Mouse (Mus musculus): ENCODE measurements around the gene Rasgrf1. TPM values are rescaled to one million over a fixed set of nuclear protein-coding genes. Genes with fewer than 3 reads are reported as not detected.

Gene Rasgrf1
- total and polyA plus RNA-seq, 3 experiments: not detected

DNA sequence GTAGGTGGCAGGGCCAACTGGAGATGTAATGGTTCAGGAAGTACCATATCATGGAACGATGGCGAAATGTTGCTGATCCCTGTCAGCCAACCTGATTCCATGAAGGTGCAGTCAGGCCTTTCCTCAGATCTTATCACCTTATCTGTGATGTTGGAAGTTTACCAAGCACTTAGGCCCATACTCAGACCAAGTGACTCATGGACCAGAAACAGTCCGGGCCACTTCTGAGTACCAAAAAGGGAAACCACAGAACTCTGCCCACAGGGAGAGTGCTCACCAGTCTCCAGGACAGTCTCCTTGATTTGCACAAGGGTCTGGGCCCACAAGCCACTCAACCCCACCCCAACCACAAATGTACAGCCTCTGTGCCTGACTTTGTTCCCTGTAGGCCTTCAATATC, 126.1 kb downstream of the Rasgrf1 start:
- Histone ChIP-seq H3K4me3 (ENCODE audit: control insufficient read depth in 1 of 2, insufficient read depth in 1 of 2, low read depth in 2 of 2, low read length in 2 of 2) (no peak overlapping the region), H3K27me3 (ENCODE audit: control insufficient read depth in 1 of 2, insufficient read depth in 2 of 2, low read length in 2 of 2) (no peaks in the 10 kb centered on the region; a peak in 1 of 4 replicates), H3K79me2 (ENCODE audit: control insufficient read depth, insufficient read depth, low read length, poor library complexity) (no peaks in the 10 kb centered on the region), H3K36me3 (ENCODE audit: control insufficient read depth in 1 of 2, insufficient read depth in 2 of 2, low read length in 2 of 2) (no peaks in the 10 kb centered on the region), H3K9me3 (replicated peaks; ENCODE audit: insufficient read depth, low read length) (no peaks in the 10 kb centered on the region), H3K9ac (ENCODE audit: control insufficient read depth, low read depth, low read length, poor library complexity, severe bottlenecking) (no peak overlapping the region), H3K4me1 (ENCODE audit: control insufficient read depth in 1 of 2, insufficient read depth in 2 of 2, low read length in 2 of 2) (no peaks in the 10 kb centered on the region), H3K27ac (ENCODE audit: control insufficient read depth, low read depth, low read length) (no peak overlapping the region)
- no peak for DNase-seq (ENCODE audit: low read depth, low spot score)
- TF ChIP-seq E2F4 (IDR thresholded peaks at IDR 0.05; ENCODE audit: borderline replicate concordance, low read depth, low read length) (no peak), GABPA (IDR thresholded peaks at IDR 0.05; ENCODE audit: low read depth, low read length) (no peak), MAX (IDR thresholded peaks at IDR 0.05; ENCODE audit: low read length) (no peak), JUND (IDR thresholded peaks at IDR 0.05; ENCODE audit: low read depth, low read length) (no peak), SIN3A (IDR thresholded peaks at IDR 0.05; ENCODE audit: low read length) (no peak), BHLHE40 (IDR thresholded peaks at IDR 0.05; ENCODE audit: borderline replicate concordance, low read depth, low read length) (no peak), NRF1 (IDR thresholded peaks at IDR 0.05; ENCODE audit: insufficient read depth, low read depth, low read length, poor library complexity, severe bottlenecking) (no peak), UBTF (IDR thresholded peaks at IDR 0.05; ENCODE audit: borderline replicate concordance, insufficient read depth, low read depth, low read length) (no peak), ETS1 (IDR thresholded peaks at IDR 0.05; ENCODE audit: low read depth, low read length) (no peak), CHD2 (IDR thresholded peaks at IDR 0.05; ENCODE audit: low read length) (no peak), MYB (IDR thresholded peaks at IDR 0.05; ENCODE audit: low read depth, low read length) (no peak), KAT2A (conservative IDR thresholded peaks at IDR 0.05; ENCODE audit: low read depth, low read length) (no peak), ZMIZ1 (IDR thresholded peaks at IDR 0.05; ENCODE audit: low read depth, low read length) (no peak), USF2 (IDR thresholded peaks at IDR 0.05; ENCODE audit: borderline replicate concordance in 1 of 2, insufficient read depth in 1 of 2, low read depth in 1 of 2, low read length in 2 of 2) (no peak), MXI1 (IDR thresholded peaks at IDR 0.05; ENCODE audit: low read depth, low read length) (no peak), ZKSCAN1 (IDR thresholded peaks at IDR 0.05; ENCODE audit: low read depth, low read length) (no peak), CHD1 (IDR thresholded peaks at IDR 0.05; ENCODE audit: low read depth, low read length) (no peak), RAD21 (IDR thresholded peaks at IDR 0.05; ENCODE audit: low read depth, low read length) (no peak)

DNA sequence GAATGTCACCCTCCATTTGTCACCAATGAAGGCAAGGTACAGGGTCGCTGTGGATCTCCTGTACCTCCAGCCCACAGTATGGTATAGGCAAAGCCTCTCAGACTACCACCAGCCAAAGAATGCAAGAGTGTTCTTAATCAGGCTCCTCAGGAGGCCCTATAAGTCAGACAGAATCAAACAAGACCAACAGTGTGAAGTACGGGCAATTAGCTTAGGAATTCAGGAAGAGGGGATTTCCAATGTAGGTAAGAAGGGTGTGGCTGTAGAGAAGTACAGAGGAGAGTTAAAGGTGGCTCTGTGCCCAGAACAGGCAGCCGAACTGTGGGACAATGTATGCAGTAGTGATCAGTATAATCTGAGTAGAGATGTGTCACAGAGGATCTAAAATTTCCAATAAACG, 126.6 kb downstream of the Rasgrf1 start:
- Histone ChIP-seq H3K4me3 (ENCODE audit: control insufficient read depth in 1 of 2, insufficient read depth in 1 of 2, low read depth in 2 of 2, low read length in 2 of 2) (no peak overlapping the region), H3K27ac (ENCODE audit: control insufficient read depth, low read depth, low read length) (no peak overlapping the region), H3K9ac (ENCODE audit: control insufficient read depth, low read depth, low read length, poor library complexity, severe bottlenecking) (no peak overlapping the region), H3K4me1 (ENCODE audit: control insufficient read depth in 1 of 2, insufficient read depth in 2 of 2, low read length in 2 of 2) (no peaks in the 10 kb centered on the region), H3K27me3 (ENCODE audit: control insufficient read depth in 1 of 2, insufficient read depth in 2 of 2, low read length in 2 of 2) (no peaks in the 10 kb centered on the region; a peak in 1 of 4 replicates), H3K36me3 (ENCODE audit: control insufficient read depth in 1 of 2, insufficient read depth in 2 of 2, low read length in 2 of 2) (no peaks in the 10 kb centered on the region), H3K9me3 (replicated peaks; ENCODE audit: insufficient read depth, low read length) (no peaks in the 10 kb centered on the region), H3K79me2 (ENCODE audit: control insufficient read depth, insufficient read depth, low read length, poor library complexity) (no peaks in the 10 kb centered on the region)
- TF ChIP-seq TCF12 (IDR thresholded peaks at IDR 0.05; ENCODE audit: low read depth, low read length) (no peak), GATA1 (IDR thresholded peaks at IDR 0.05; ENCODE audit: low read depth, low read length) (no peak), POLR2AphosphoS2 (IDR thresholded peaks at IDR 0.05; ENCODE audit: low read length) (no peak), NRF1 (IDR thresholded peaks at IDR 0.05; ENCODE audit: insufficient read depth, low read depth, low read length, poor library complexity, severe bottlenecking) (no peak)
- no peak for DNase-seq (ENCODE audit: low read depth, low spot score)
